Comparison of ENCODE assay signal across 8 mouse cellular contexts in genomic region chr11:53849588-53850320, GRCm38 (mm10). TPM values are rescaled to one million over a fixed set of nuclear protein-coding genes. Genes with fewer than 3 reads are reported as not detected.
DNase-seq lines count a peak whose midpoint lies in the region; ATAC-seq and TF ChIP-seq lines count a peak whose summit lies in the region.

No protein-coding gene starts in this region.

- no peak overlapping the region for H3K4me2 ChIP-seq in forebrain, embryonic 14.5 days (ENCODE audit: low read length)

- peak; percentile 85 for DNase-seq in MEL (ENCODE audit: low read depth, low spot score)
- DNase-seq in cerebellum, adult 11 months, result peak; percentile 67
- peak; percentile 79 for DNase-seq in forebrain, embryonic 14.5 days (ENCODE audit: low spot score)
- peak; percentile 85 to 88 for DNase-seq in heart, postnatal 14 days
- peak; percentile 60 to 69 for DNase-seq in layer of hippocampus, adult 2 months (ENCODE audit: low spot score in 2 of 2)
- DNase-seq in lung, postnatal 10 days, result peak; percentile 90
- peak; percentile 80 for DNase-seq in ovary, postnatal 36 days (ENCODE audit: low spot score)
- DNase-seq in thymus, postnatal 25 days, result peak; percentile 77

- H3K27me3 ChIP-seq in MEL (ENCODE audit: control insufficient read depth in 1 of 2, insufficient read depth in 2 of 2, low read length in 2 of 2), result peaks cover 0 to under 1% of the 10 kb centered on the region in 2 experiments; a peak in 3 of 4 replicates
- H3K27me3 ChIP-seq in forebrain, embryonic 14.5 days (replicated peaks; ENCODE audit: control insufficient read depth, insufficient read depth, low read length), result no peaks in the 10 kb centered on the region

- peak; percentile 54; the same call in 1 of the 2 replicates for ATAC-seq in forebrain, embryonic 14.5 days

- peaks cover 0 to 6% of the 10 kb centered on the region in 2 experiments; a peak in 1 of 4 replicates for H3K4me1 ChIP-seq in MEL (ENCODE audit: control insufficient read depth in 1 of 2, insufficient read depth in 2 of 2, low read length in 2 of 2)
- H3K4me1 ChIP-seq in forebrain, embryonic 14.5 days (ENCODE audit: control insufficient read depth, insufficient read depth, low read length), result no peaks in the 10 kb centered on the region

- no peak for TF ChIP-seq EP300 in MEL (IDR thresholded peaks at IDR 0.05; ENCODE audit: low read depth in 1 of 2, low read length in 2 of 2)

- H3K4me3 ChIP-seq in MEL (ENCODE audit: control insufficient read depth in 1 of 2, insufficient read depth in 1 of 2, low read depth in 2 of 2, low read length in 2 of 2), result peak overlapping the region; percentile 14 to 38; a peak in 3 of 4 replicates
- H3K4me3 ChIP-seq in forebrain, embryonic 14.5 days (ENCODE audit: low read depth, low read length), result no peak overlapping the region
- peak overlapping the region; percentile 2; the same call in 1 of the 2 replicates for H3K4me3 ChIP-seq in layer of hippocampus, adult 2 months

- peak overlapping the region; percentile 26 for H3K9ac ChIP-seq in MEL (ENCODE audit: control insufficient read depth, low read depth, low read length, poor library complexity, severe bottlenecking)
- no peak overlapping the region for H3K9ac ChIP-seq in forebrain, embryonic 14.5 days (ENCODE audit: low read length)

- no peak for TF ChIP-seq POLR2A in MEL (IDR thresholded peaks at IDR 0.05; ENCODE audit: control insufficient read depth in 1 of 2, insufficient read depth in 1 of 2, low read depth in 1 of 2, low read length in 2 of 2, poor library complexity in 1 of 2)

- intact Hi-C loops in heart, postnatal 14 days (cut with DNase I), result loop anchor here (1.0 to 2.0 kb wide), 2 partner anchors 91 to 113 kb away; no protein-coding TSS in a partner anchor

- no peak overlapping the region for H3K27ac ChIP-seq in MEL (ENCODE audit: control insufficient read depth, low read depth, low read length)
- H3K27ac ChIP-seq in forebrain, embryonic 14.5 days (ENCODE audit: low read depth, low read length), result no peak overlapping the region
- H3K27ac ChIP-seq in layer of hippocampus, adult 2 months, result no peak overlapping the region

- H3K36me3 ChIP-seq in MEL (ENCODE audit: control insufficient read depth in 1 of 2, insufficient read depth in 2 of 2, low read length in 2 of 2), result no peaks in the 10 kb centered on the region
- H3K36me3 ChIP-seq in forebrain, embryonic 14.5 days (ENCODE audit: control insufficient read depth, insufficient read depth, low read length), result no peaks in the 10 kb centered on the region

- TF ChIP-seq RAD21 in MEL (IDR thresholded peaks at IDR 0.05; ENCODE audit: low read depth, low read length), result peak; percentile 86

- no peaks in the 10 kb centered on the region for H3K79me2 ChIP-seq in MEL (ENCODE audit: control insufficient read depth, insufficient read depth, low read length, poor library complexity)

- TF ChIP-seq CTCF in MEL (IDR thresholded peaks at IDR 0.05 in 2 of 3, conservative IDR thresholded peaks at IDR 0.05 in 1 of 3; ENCODE audit: control insufficient read depth in 1 of 3, insufficient read depth in 1 of 3, low read depth in 2 of 3, low read length in 3 of 3, poor library complexity in 1 of 3, severe bottlenecking in 1 of 3), result peak; percentile 68 to 96 (median 92)
- TF ChIP-seq CTCF in layer of hippocampus, adult 2 months (conservative IDR thresholded peaks at IDR 0.05), result peak; percentile 89

- WGBS in forebrain, embryonic 14.5 days, result 35% methylated on average over 9 of the region's 9 CpGs

- no peaks in the 10 kb centered on the region for H3K9me3 ChIP-seq in MEL (replicated peaks; ENCODE audit: insufficient read depth, low read length)
- no peaks in the 10 kb centered on the region for H3K9me3 ChIP-seq in forebrain, embryonic 14.5 days (replicated peaks; ENCODE audit: control insufficient read depth, low read length)

TF ChIP-seq in MEL, 35 proteins besides CTCF, POLR2A, EP300 and RAD21:
- TF ChIP-seq ZC3H11A (IDR thresholded peaks at IDR 0.05; ENCODE audit: low read depth, low read length), result peak; percentile 87
- TF ChIP-seq NELFE (IDR thresholded peaks at IDR 0.05; ENCODE audit: low read depth, low read length), result no peak
- no peak for TF ChIP-seq ZNF384 (IDR thresholded peaks at IDR 0.05; ENCODE audit: low read depth, low read length)
- no peak for TF ChIP-seq GATA1 (IDR thresholded peaks at IDR 0.05; ENCODE audit: low read depth, low read length)
- TF ChIP-seq CHD2 (IDR thresholded peaks at IDR 0.05; ENCODE audit: low read length), result no peak
- no peak for TF ChIP-seq E2F4 (IDR thresholded peaks at IDR 0.05; ENCODE audit: borderline replicate concordance, low read depth, low read length)
- no peak for TF ChIP-seq ELF1 (IDR thresholded peaks at IDR 0.05; ENCODE audit: low read depth, low read length)
- 0 out of 2 replicates have a peak, but pooled peaks have one; percentile 30 for TF ChIP-seq SIN3A (IDR thresholded peaks at IDR 0.05; ENCODE audit: low read length)
- no peak for TF ChIP-seq USF2 (IDR thresholded peaks at IDR 0.05; ENCODE audit: borderline replicate concordance in 1 of 2, insufficient read depth in 1 of 2, low read depth in 1 of 2, low read length in 2 of 2)
- 0 out of 2 replicates have a peak, but pooled peaks have one; percentile 18 for TF ChIP-seq HCFC1 (IDR thresholded peaks at IDR 0.05; ENCODE audit: low read depth, low read length)
- peak; percentile 92 for TF ChIP-seq SMC3 (IDR thresholded peaks at IDR 0.05; ENCODE audit: low read depth, low read length)
- TF ChIP-seq TBP (IDR thresholded peaks at IDR 0.05; ENCODE audit: low read depth, low read length), result peak; percentile 63; the same call in 1 of the 2 replicates
- TF ChIP-seq MAFK (IDR thresholded peaks at IDR 0.05; ENCODE audit: borderline replicate concordance, low read depth, low read length), result no peak
- TF ChIP-seq POLR2AphosphoS5 (IDR thresholded peaks at IDR 0.05; ENCODE audit: borderline replicate concordance, low read depth, low read length), result no peak
- no peak for TF ChIP-seq UBTF (IDR thresholded peaks at IDR 0.05; ENCODE audit: borderline replicate concordance, insufficient read depth, low read depth, low read length)
- TF ChIP-seq TCF12 (IDR thresholded peaks at IDR 0.05; ENCODE audit: low read depth, low read length), result 0 out of 2 replicates have a peak, but pooled peaks have one; percentile 24
- TF ChIP-seq ZKSCAN1 (IDR thresholded peaks at IDR 0.05; ENCODE audit: low read depth, low read length), result no peak
- no peak for TF ChIP-seq MXI1 (IDR thresholded peaks at IDR 0.05; ENCODE audit: low read depth, low read length)
- peak; percentile 48; the same call in 1 of the 2 replicates for TF ChIP-seq MAZ (IDR thresholded peaks at IDR 0.05; ENCODE audit: low read depth, low read length)
- TF ChIP-seq ZMIZ1 (IDR thresholded peaks at IDR 0.05; ENCODE audit: low read depth, low read length), result no peak
- no peak for TF ChIP-seq BHLHE40 (IDR thresholded peaks at IDR 0.05; ENCODE audit: borderline replicate concordance, low read depth, low read length)
- 0 out of 2 replicates have a peak, but pooled peaks have one; percentile 13 for TF ChIP-seq USF1 (IDR thresholded peaks at IDR 0.05; ENCODE audit: low read depth, low read length)
- TF ChIP-seq MYB (IDR thresholded peaks at IDR 0.05; ENCODE audit: low read depth, low read length), result no peak
- TF ChIP-seq CHD1 (IDR thresholded peaks at IDR 0.05; ENCODE audit: low read depth, low read length), result no peak
- no peak for TF ChIP-seq GABPA (IDR thresholded peaks at IDR 0.05; ENCODE audit: low read depth, low read length)
- no peak for TF ChIP-seq MYC (IDR thresholded peaks at IDR 0.05; ENCODE audit: low read depth, low read length)
- no peak for TF ChIP-seq JUND (IDR thresholded peaks at IDR 0.05; ENCODE audit: low read depth, low read length)
- no peak for TF ChIP-seq MEF2A (IDR thresholded peaks at IDR 0.05; ENCODE audit: extremely low read depth, insufficient replicate concordance, low read depth, low read length, poor library complexity, severe bottlenecking)
- TF ChIP-seq KAT2A (conservative IDR thresholded peaks at IDR 0.05; ENCODE audit: low read depth, low read length), result no peak

RNA-seq across cellular contexts. Expression of gene Gm12216, which starts 9.3 kb away (rescaled TPM):
- total RNA-seq in MEL (2012; rRNA removed), result not detected in 2 replicates
- not detected for polyA plus RNA-seq in MEL (2012; ENCODE audit: insufficient read depth in 1 of 2, insufficient read length in 2 of 2, low read depth in 1 of 2, low replicate concordance in 2 of 2, missing spikeins in 1 of 2)
- not detected in 2 replicates for polyA plus RNA-seq in forebrain, embryonic 14.5 days (2014; fragmentation: Nextera tagmentation; extraction: Ambion mirVana)
- total RNA-seq in heart, postnatal 14 days (2021), result 1 to 10 TPM; 2.0 to 3.6 TPM
- 1 to 10 TPM; 8.5 to 8.9 TPM for total RNA-seq in layer of hippocampus, adult 2 months (2021)

RNA-seq across cellular contexts. Expression of gene Slc22a5, which starts 41.7 kb away (rescaled TPM):
- 10.2 and 11.8 TPM in 2 replicates for total RNA-seq in MEL (2012; rRNA removed)
- polyA plus RNA-seq in MEL (2012; ENCODE audit: insufficient read depth in 1 of 2, insufficient read length in 2 of 2, low read depth in 1 of 2, low replicate concordance in 2 of 2, missing spikeins in 1 of 2), result 10 to 100 TPM in 1 of 2 experiments, not detected in 1; 12.5 TPM
- 11.1 TPM in 2 replicates for polyA plus RNA-seq in forebrain, embryonic 14.5 days (2014; fragmentation: Nextera tagmentation; extraction: Ambion mirVana)
- total RNA-seq in heart, postnatal 14 days (2021), result 10 to 100 TPM; 20.9 to 23.7 TPM
- total RNA-seq in layer of hippocampus, adult 2 months (2021), result 10 to 100 TPM; 10.7 to 12.4 TPM
